Mouse (Mus musculus) activated CD4-positive, CD25-positive, alpha-beta regulatory T cell (primary cell): ENCODE measurements around the gene Serpina1f. TPM values are rescaled to one million over a fixed set of nuclear protein-coding genes. Genes with fewer than 3 reads are reported as not detected.

Experiments used
- polyA plus RNA-seq, 2 experiments: library from polyadenylated mRNA; unstranded; fragments of 100-300 nt; shearing (Covaris generic); gene quantifications; one replicate each; pipeline ENCODE4 v1.2.1; 2017

The Serpina1f gene
- not detected for polyA plus RNA-seq

DNA sequence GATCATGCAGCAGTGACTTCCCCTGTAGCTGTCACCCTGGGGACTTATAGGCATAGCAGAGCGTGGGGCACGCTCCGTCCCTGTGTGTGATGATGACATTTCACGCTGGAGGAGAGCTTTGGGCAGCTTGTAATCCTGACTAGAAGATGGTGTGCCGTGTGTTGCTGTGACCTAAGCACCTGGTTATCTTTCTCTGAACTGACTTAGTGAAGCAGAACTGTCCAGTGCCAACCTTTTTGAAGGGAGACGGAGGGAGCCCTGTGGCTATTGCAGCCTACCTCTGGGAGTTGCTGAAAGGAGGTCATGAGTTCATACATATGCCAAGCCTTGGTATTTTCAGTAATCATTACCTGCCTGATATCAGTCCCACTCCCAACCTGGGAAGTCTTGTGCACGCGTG is at the start of gene Serpina1f:
TSS of gene Serpina1f (minus strand) at position 101 of the 400 bp plus-strand sequence.

GRCm38 (mm10) chr12:103676039-103676438 is 19.3 kb downstream of the Serpina1f start, which contains the start of gene Serpina16:
Gene Serpina16, minus strand, starts transcription at chr12:103676139.

DNA sequence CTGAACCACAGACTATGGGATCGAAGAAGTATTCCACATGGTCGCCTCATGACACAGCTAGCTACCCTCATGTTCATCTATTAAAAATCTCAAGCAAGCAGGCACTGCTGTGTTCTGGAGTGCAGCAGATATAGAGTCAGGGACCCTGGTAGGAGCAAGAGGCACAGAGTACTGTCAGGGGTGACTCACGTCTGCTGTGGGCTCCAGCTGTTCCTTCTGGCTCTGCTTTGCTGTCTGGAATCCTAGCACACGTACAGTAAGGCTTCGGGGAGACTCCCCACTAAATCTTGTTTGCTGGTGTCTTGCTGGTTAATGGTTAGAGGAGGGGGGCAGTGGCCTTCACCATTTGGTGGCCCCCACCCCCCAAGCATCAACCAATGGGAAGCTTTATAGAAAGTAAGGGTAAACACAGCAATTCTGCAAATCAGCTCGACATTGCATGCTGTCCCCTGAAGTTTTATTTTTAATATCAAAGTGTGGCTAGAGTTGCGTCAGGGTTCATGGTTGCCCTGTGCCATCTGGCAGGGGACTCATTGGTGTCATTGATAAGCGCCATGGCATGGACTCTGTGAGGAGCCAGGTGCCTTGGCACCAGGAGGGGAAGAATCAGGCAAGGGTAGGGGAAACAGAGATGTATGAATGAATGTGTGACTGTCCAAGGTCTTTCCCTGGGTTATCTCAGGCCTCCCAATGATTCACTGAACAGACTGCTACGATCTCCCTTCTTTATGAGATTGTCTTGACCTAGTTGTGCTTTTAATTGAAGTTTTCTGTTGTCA is 38.3 kb downstream of the Serpina1f start, which contains the start of gene Serpina6:
TSS of gene Serpina6 (minus strand) at position 365 of the 779 bp plus-strand sequence.

Other genes with a start within 250 kb of the Serpina1f start
- under 1 TPM in 1 of 2 experiments, not detected in 1; 0.74 TPM for gene Ifi27l2b, start 238.3 kb downstream of the Serpina1f start, polyA plus RNA-seq
- gene Ppp4r4, start 163.2 kb downstream of the Serpina1f start, polyA plus RNA-seq, result under 1 TPM in 1 of 2 experiments, not detected in 1; 0.72 TPM
- not detected for gene Serpina10, start 64.1 kb downstream of the Serpina1f start, polyA plus RNA-seq
- not detected for gene Serpina6, start 38.3 kb downstream of the Serpina1f start, polyA plus RNA-seq
- gene Serpina16, start 19.4 kb downstream of the Serpina1f start, polyA plus RNA-seq, result under 1 TPM in 1 of 2 experiments, not detected in 1; 0.22 TPM
- not detected for gene Serpina1d, start 78.1 kb upstream of the Serpina1f start, polyA plus RNA-seq
- not detected for gene Serpina1b, start 134.8 kb upstream of the Serpina1f start, polyA plus RNA-seq
- not detected for gene Serpina1a, start 168.0 kb upstream of the Serpina1f start, polyA plus RNA-seq
- gene Serpina1c, start 209.4 kb upstream of the Serpina1f start, polyA plus RNA-seq, result not detected